Mouse (Mus musculus) kidney, embryonic 15.5 days (tissue): ENCODE measurements around the gene Fam32a. TPM values are rescaled to one million over a fixed set of nuclear protein-coding genes. Genes with fewer than 3 reads are reported as not detected.

ENCODE experiments used
- ATAC-seq: fragments of 200-750 bp; cut with Nextera tagmentation; replicated peaks from 2 replicates; pipeline ENCODE4 v1.8.0; 2017; ENCODE audit warnings: moderate TSS enrichment; ENCODE audit not compliant: low FRiP score
- H3K27ac ChIP-seq: fragments of 300-500 bp; sonication (generic); 2 replicates; pipeline ENCODE4 v1.5.1; 2015; ENCODE audit warnings: mild to moderate bottlenecking, inconsistent platforms
- H3K27me3 ChIP-seq: fragments of 300-500 bp; sonication (generic); 2 replicates; pipeline ENCODE4 v1.6.1; 2015; ENCODE audit warnings: inconsistent platforms
- H3K36me3 ChIP-seq: fragments of 300-500 bp; sonication (generic); 2 replicates; pipeline ENCODE4 v1.6.1; 2015; ENCODE audit warnings: inconsistent platforms
- H3K4me1 ChIP-seq: fragments of 300-500 bp; sonication (generic); 2 replicates; pipeline ENCODE4 v1.6.1; 2015; ENCODE audit warnings: inconsistent platforms
- H3K4me2 ChIP-seq: fragments of 300-500 bp; sonication (generic); 2 replicates; pipeline ENCODE4 v1.6.1; 2015; ENCODE audit warnings: moderate library complexity, mild to moderate bottlenecking, inconsistent platforms
- H3K4me3 ChIP-seq: fragments of 300-500 bp; sonication (generic); replicated peaks from 2 replicates; pipeline ENCODE4 v1.5.1; 2015; ENCODE audit warnings: mild to moderate bottlenecking, inconsistent platforms
- H3K9ac ChIP-seq: fragments of 300-500 bp; sonication (generic); 2 replicates; pipeline ENCODE4 v1.6.1; 2015; ENCODE audit warnings: mild to moderate bottlenecking, inconsistent platforms
- H3K9me3 ChIP-seq: fragments of 300-500 bp; sonication (generic); replicated peaks from 2 replicates; pipeline ENCODE4 v1.6.1; 2016; ENCODE audit warnings: inconsistent platforms
- WGBS: fragments of 180-500 bp; shearing (Covaris S2); methylation state at CpG from one replicate; pipeline ENCODE4 v1.1.7; 2015; ENCODE audit warnings: mixed read lengths; 5-methylcytosine and 5-hydroxymethylcytosine counted together
- polyA plus RNA-seq: library from polyadenylated mRNA; unstranded; fragments of >200 nt; fragmentation: Nextera tagmentation; extraction: Ambion mirVana; gene quantifications from 2 replicates; pipeline ENCODE4 v1.2.1, GENCODE M21; 2015

Fam32a gene
- polyA plus RNA-seq, 1 experiment from 2014 or later: 74.0 TPM

- no peaks in the 10 kb centered on the region for H3K9me3 ChIP-seq
- no peak overlapping the region for H3K4me3 ChIP-seq
Measured at GRCm38 (mm10) chr8:72266671-72267070, 47.1 kb downstream of the Fam32a start.

GRCm38 (mm10) chr8:72267106-72267505 lies 47.6 kb downstream of the Fam32a start:
- Histone ChIP-seq H3K9me3 (no peaks in the 10 kb centered on the region), H3K9ac (no peak overlapping the region), H3K4me2 (no peak overlapping the region), H3K4me3 (no peak overlapping the region), H3K27me3 (no peaks in the 10 kb centered on the region), H3K4me1 (0 out of 2 replicates have a peak, but pooled peaks cover 8% of the 10 kb centered on the region), H3K36me3 (no peaks in the 10 kb centered on the region), H3K27ac (no peak overlapping the region)
- WGBS: 93% methylated on average over 8 of the region's 8 CpGs
- ATAC-seq: no peak

More at GRCm38 (mm10) chr8:72266671-72267070, 47.1 kb downstream of the Fam32a start:
- H3K9ac ChIP-seq: no peak overlapping the region
- no peak overlapping the region for H3K27ac ChIP-seq
- 0 out of 2 replicates have a peak, but pooled peaks cover 7% of the 10 kb centered on the region for H3K4me1 ChIP-seq
- no peak for ATAC-seq
- no peaks in the 10 kb centered on the region for H3K36me3 ChIP-seq
- H3K4me2 ChIP-seq: no peak overlapping the region
- H3K27me3 ChIP-seq: no peaks in the 10 kb centered on the region

GRCm38 (mm10) chr8:72268356-72268755 lies 48.8 kb downstream of the Fam32a start:
- no peaks in the 10 kb centered on the region for H3K36me3 ChIP-seq
- H3K4me3 ChIP-seq: no peak overlapping the region
- 0 out of 2 replicates have a peak, but pooled peaks cover 8% of the 10 kb centered on the region for H3K4me1 ChIP-seq
- H3K27me3 ChIP-seq: no peaks in the 10 kb centered on the region
- H3K4me2 ChIP-seq: no peak overlapping the region
- WGBS: 75% methylated on average over 15 of the region's 15 CpGs
- ATAC-seq: peak; percentile 59
- peak overlapping the region; percentile 82 for H3K27ac ChIP-seq
- H3K9ac ChIP-seq: no peak overlapping the region
- no peaks in the 10 kb centered on the region for H3K9me3 ChIP-seq

GRCm38 (mm10) chr8:72270606-72271005 lies 51.1 kb downstream of the Fam32a start:
- WGBS: 86% methylated on average over 12 of the region's 12 CpGs
- H3K4me1 ChIP-seq: 0 out of 2 replicates have a peak, but pooled peaks cover 8% of the 10 kb centered on the region
- H3K36me3 ChIP-seq: no peaks in the 10 kb centered on the region
- no peaks in the 10 kb centered on the region for H3K27me3 ChIP-seq
- H3K4me3 ChIP-seq: no peak overlapping the region
- H3K4me2 ChIP-seq: no peak overlapping the region
- ATAC-seq: no peak
- H3K9me3 ChIP-seq: no peaks in the 10 kb centered on the region
- no peak overlapping the region for H3K27ac ChIP-seq
- no peak overlapping the region for H3K9ac ChIP-seq

GRCm38 (mm10) chr8:72271051-72271660 lies 51.6 kb downstream of the Fam32a start:
- no peak overlapping the region for H3K27ac ChIP-seq
- H3K9me3 ChIP-seq: no peaks in the 10 kb centered on the region
- 0 out of 2 replicates have a peak, but pooled peaks cover 11% of the 10 kb centered on the region for H3K4me1 ChIP-seq
- ATAC-seq: no peak
- WGBS: 70% methylated on average over 11 of the region's 11 CpGs
- no peaks in the 10 kb centered on the region for H3K27me3 ChIP-seq
- H3K36me3 ChIP-seq: no peaks in the 10 kb centered on the region
- H3K4me3 ChIP-seq: no peak overlapping the region
- H3K4me2 ChIP-seq: no peak overlapping the region
- H3K9ac ChIP-seq: no peak overlapping the region

- no peak overlapping the region for H3K4me3 ChIP-seq
- H3K36me3 ChIP-seq: no peaks in the 10 kb centered on the region
- no peak for ATAC-seq
- H3K9ac ChIP-seq: no peak overlapping the region
- no peak overlapping the region for H3K4me2 ChIP-seq
- H3K4me1 ChIP-seq: 0 out of 2 replicates have a peak, but pooled peaks cover 12% of the 10 kb centered on the region
- H3K27me3 ChIP-seq: no peaks in the 10 kb centered on the region
- no peaks in the 10 kb centered on the region for H3K9me3 ChIP-seq
- no peak overlapping the region for H3K27ac ChIP-seq
- WGBS: 53% methylated on average over 3 of the region's 3 CpGs
Measured at GRCm38 (mm10) chr8:72271691-72272090, 52.2 kb downstream of the Fam32a start.

- H3K27ac ChIP-seq: no peak overlapping the region
- 13% methylated on average over 3 of the region's 3 CpGs for WGBS
- H3K4me2 ChIP-seq: no peak overlapping the region
- H3K9ac ChIP-seq: no peak overlapping the region
- 0 out of 2 replicates have a peak, but pooled peaks have one; percentile 19 for ATAC-seq
- no peak overlapping the region for H3K4me3 ChIP-seq
- H3K9me3 ChIP-seq: no peaks in the 10 kb centered on the region
- H3K27me3 ChIP-seq: no peaks in the 10 kb centered on the region
- no peaks in the 10 kb centered on the region for H3K36me3 ChIP-seq
- H3K4me1 ChIP-seq: 0 out of 2 replicates have a peak, but pooled peaks cover 12% of the 10 kb centered on the region
Measured at GRCm38 (mm10) chr8:72272361-72272760, 52.8 kb downstream of the Fam32a start.

- Histone ChIP-seq H3K9ac (no peak overlapping the region), H3K4me1 (0 out of 2 replicates have a peak, but pooled peaks cover 12% of the 10 kb centered on the region), H3K4me3 (no peak overlapping the region), H3K9me3 (no peaks in the 10 kb centered on the region), H3K27ac (no peak overlapping the region), H3K27me3 (no peaks in the 10 kb centered on the region), H3K4me2 (no peak overlapping the region), H3K36me3 (no peaks in the 10 kb centered on the region)
- WGBS: 94% methylated on average over 1 of the region's 1 CpGs
- no peak for ATAC-seq
Measured at GRCm38 (mm10) chr8:72273111-72273770, 53.7 kb downstream of the Fam32a start.

GRCm38 (mm10) chr8:72273807-72274206 lies 54.3 kb downstream of the Fam32a start:
- 0 out of 2 replicates have a peak, but pooled peaks cover 12% of the 10 kb centered on the region for H3K4me1 ChIP-seq
- 72% methylated on average over 5 of the region's 5 CpGs for WGBS
- H3K4me2 ChIP-seq: no peak overlapping the region
- H3K9me3 ChIP-seq: no peaks in the 10 kb centered on the region
- no peaks in the 10 kb centered on the region for H3K27me3 ChIP-seq
- no peak for ATAC-seq
- no peaks in the 10 kb centered on the region for H3K36me3 ChIP-seq
- no peak overlapping the region for H3K27ac ChIP-seq
- no peak overlapping the region for H3K9ac ChIP-seq
- no peak overlapping the region for H3K4me3 ChIP-seq

Other genes with a start within 250 kb of the Fam32a start
- 0.82 and 1.3 TPM in 2 replicates for gene Cyp4f18, start 210.1 kb upstream of the Fam32a start, polyA plus RNA-seq
- not detected in 2 replicates for gene Olfr372, start 178.5 kb upstream of the Fam32a start, polyA plus RNA-seq
- 0.05 TPM in 2 replicates for gene Olfr373, start 136.6 kb upstream of the Fam32a start, polyA plus RNA-seq
- 0.06 TPM in 1 of 2 replicates, not detected in the other for gene Olfr374, start 112.7 kb upstream of the Fam32a start, polyA plus RNA-seq
- 770 and 775 TPM in 2 replicates for gene Tpm4, start 84.8 kb upstream of the Fam32a start, polyA plus RNA-seq
- 126 and 128 TPM in 2 replicates for gene Rab8a, start 58.5 kb upstream of the Fam32a start, polyA plus RNA-seq
- 0.08 TPM in 1 of 2 replicates, not detected in the other for gene Hsh2d, start 30.1 kb upstream of the Fam32a start, polyA plus RNA-seq
- not detected in 2 replicates for gene Cib3, start 6.9 kb upstream of the Fam32a start, polyA plus RNA-seq
- not detected in 2 replicates for gene Gm11034, start 6.1 kb upstream of the Fam32a start, polyA plus RNA-seq
- 123 and 138 TPM in 2 replicates for gene Ap1m1, start 20.3 kb downstream of the Fam32a start, polyA plus RNA-seq
- gene Gm10282, start 85.5 kb downstream of the Fam32a start, polyA plus RNA-seq: 29.0 and 30.3 TPM in 2 replicates
- 12.6 and 14.0 TPM in 2 replicates for gene Klf2, start 99.3 kb downstream of the Fam32a start, polyA plus RNA-seq
- gene Eps15l1, start 201.7 kb downstream of the Fam32a start, polyA plus RNA-seq: 58.4 and 64.1 TPM in 2 replicates
- 1.5 and 1.9 TPM in 2 replicates for gene Calr3, start 224.1 kb downstream of the Fam32a start, polyA plus RNA-seq
- gene 1700030K09Rik, start 224.2 kb downstream of the Fam32a start, polyA plus RNA-seq: 17.0 and 17.3 TPM in 2 replicates